Comparison of ENCODE assay signal across 8 mouse cellular contexts in genomic region chr3:94443597-94443964, GRCm38 (mm10). TPM values are rescaled to one million over a fixed set of nuclear protein-coding genes. Genes with fewer than 3 reads are reported as not detected.
DNase-seq lines count a peak whose midpoint lies in the region; ATAC-seq and TF ChIP-seq lines count a peak whose summit lies in the region.

Gene Oaz3, minus strand, starts transcription at chr3:94443915.

- H3K4me2 ChIP-seq in heart, embryonic 16.5 days (ENCODE audit: low read depth, low read length) = peak within 1 kb of the TSS; percentile 94
- peak within 1 kb of the TSS; percentile 92 for H3K4me2 ChIP-seq in forebrain, postnatal 0 days (ENCODE audit: low read depth)

- H3K9me3 ChIP-seq in heart, embryonic 16.5 days (replicated peaks; ENCODE audit: control insufficient read depth, low read length) = no peaks in the 10 kb centered on the region
- H3K9me3 ChIP-seq in G1E (replicated peaks) = no peaks in the 10 kb centered on the region
- H3K9me3 ChIP-seq in forebrain, postnatal 0 days (ENCODE audit: low read length) = no peaks in the 10 kb centered on the region

- peak within 1 kb of the TSS; percentile 79 for H3K27ac ChIP-seq in heart, embryonic 16.5 days (ENCODE audit: low read length)
- peak within 1 kb of the TSS; percentile 70 for H3K27ac ChIP-seq in forebrain, postnatal 0 days (ENCODE audit: low read depth, low read length)
- peak within 1 kb of the TSS; percentile 52 for H3K27ac ChIP-seq in macrophage

- under 1% methylated on average over 24 of the region's 24 CpGs for WGBS in heart, embryonic 16.5 days
- WGBS in forebrain, postnatal 0 days = under 1% methylated on average over 24 of the region's 24 CpGs
- WGBS in macrophage (ENCODE audit: missing documents) = under 1% methylated on average over 24 of the region's 24 CpGs

- DNase-seq in heart, adult 18-20 months = no peak
- DNase-seq in G1E (ENCODE audit: low spot score) = no peak
- no peak for DNase-seq in forebrain, postnatal 0 days
- no peak for DNase-seq in adrenal gland, postnatal 14 days
- no peak for DNase-seq in gastrocnemius, adult 8-10 months (ENCODE audit: low spot score in 2 of 2)
- DNase-seq in cerebellum, adult 11 months = no peak

- peak within 1 kb of the TSS; percentile 97 for H3K4me3 ChIP-seq in heart, embryonic 16.5 days (ENCODE audit: low read length)
- H3K4me3 ChIP-seq in G1E (ENCODE audit: low read depth, low read length) (peak within 1 kb of the TSS; percentile 78), macrophage (ENCODE audit: inconsistent target) (peak within 1 kb of the TSS; percentile 79)
- H3K4me3 ChIP-seq in forebrain, postnatal 0 days (ENCODE audit: low read depth, low read length) = peak within 1 kb of the TSS; percentile 96

- H3K9ac ChIP-seq in heart, embryonic 16.5 days (ENCODE audit: low read length) = peak within 1 kb of the TSS; percentile 97
- peak within 1 kb of the TSS; percentile 92 for H3K9ac ChIP-seq in forebrain, postnatal 0 days

- TF ChIP-seq CTCF in G1E (IDR thresholded peaks at IDR 0.05; ENCODE audit: low read depth, low read length) = no peak
- no peak for TF ChIP-seq CTCF in forebrain, postnatal 0 days (IDR thresholded peaks at IDR 0.05; ENCODE audit: low read depth)

- H3K4me1 ChIP-seq in heart, embryonic 16.5 days (ENCODE audit: control insufficient read depth, insufficient read depth, low read length) = peaks cover 7% of the 10 kb centered on the region
- H3K4me1 ChIP-seq in G1E (ENCODE audit: insufficient read depth, low read depth, low read length) = peaks cover 26% of the 10 kb centered on the region
- H3K4me1 ChIP-seq in forebrain, postnatal 0 days (ENCODE audit: insufficient read depth) = no peaks in the 10 kb centered on the region

- peaks cover 16% of the 10 kb centered on the region for H3K79me2 ChIP-seq in macrophage (ENCODE audit: inconsistent target)

- H3K36me3 ChIP-seq in heart, embryonic 16.5 days (ENCODE audit: control insufficient read depth, insufficient read depth) = peaks cover 28% of the 10 kb centered on the region
- H3K36me3 ChIP-seq in G1E (replicated peaks) (peaks cover 44% of the 10 kb centered on the region), macrophage (ENCODE audit: inconsistent target) (peaks cover 32% of the 10 kb centered on the region)
- peaks cover 35% of the 10 kb centered on the region for H3K36me3 ChIP-seq in forebrain, postnatal 0 days (ENCODE audit: insufficient read depth)

- H3K27me3 ChIP-seq in heart, embryonic 16.5 days (ENCODE audit: control insufficient read depth, insufficient read depth, low read length) = no peaks in the 10 kb centered on the region
- peaks cover 19% of the 10 kb centered on the region for H3K27me3 ChIP-seq in G1E (ENCODE audit: insufficient read depth, low read length)
- H3K27me3 ChIP-seq in forebrain, postnatal 0 days (ENCODE audit: insufficient read depth, low read length) = no peaks in the 10 kb centered on the region

- ATAC-seq in heart, embryonic 16.5 days (replicated peaks; ENCODE audit: extremely low read depth, insufficient read depth, low FRiP score) = peak; percentile 43
- ATAC-seq in G1E (ENCODE audit: extremely low read depth, insufficient number of reproducible peaks, low FRiP score, poor library complexity, severe bottlenecking) = no peak
- peak; percentile 44; the same call in 1 of the 2 replicates for ATAC-seq in forebrain, postnatal 0 days

RNA-seq across cellular contexts. Expression of gene Oaz3, which starts in this region (rescaled TPM):
- 0.49 and 0.72 TPM in 2 replicates for polyA plus RNA-seq in heart, embryonic 16.5 days (2015; fragmentation: Nextera tagmentation; extraction: Ambion mirVana)
- total RNA-seq in heart, adult 18-20 months (2021) = not detected
- total RNA-seq in G1E (2014; fragmentation: Nextera tagmentation) (not detected in 2 replicates), G1E (2017) (0.17 and 0.49 TPM in 2 replicates)
- polyA plus RNA-seq in G1E (2012) (not detected in 2 replicates), macrophage (2018) (not detected in 3 replicates)
- total RNA-seq in forebrain, postnatal 0 days (2014; rRNA removed) = not detected in 2 replicates
- polyA plus RNA-seq in forebrain, postnatal 0 days (2015; fragmentation: Nextera tagmentation; extraction: Ambion mirVana) = 0.34 and 0.85 TPM in 2 replicates
- 1 to 10 TPM in 4 of 26 experiments, under 1 TPM in 4, not detected in 18; 0.41 to 1.5 (median 1.1) TPM for total RNA-seq in macrophage (2018; cell fraction: chromatin; rRNA removed)
- under 1 TPM in 2 of 26 experiments, not detected in 24; 0.11 to 0.40 TPM for total RNA-seq in macrophage (2018; cell fraction: cytosol; rRNA removed)
- 1 to 10 TPM in 4 of 26 experiments, under 1 TPM in 2, not detected in 20; 0.65 to 3.4 (median 1.2) TPM for total RNA-seq in macrophage (2018; cell fraction: nucleus; rRNA removed)
- not detected in 2 replicates for total RNA-seq in adrenal gland, postnatal 14 days (2021)
- not detected for total RNA-seq in gastrocnemius, adult 8-10 months (2022)

Comparison
In these comparisons a context has a peak if more than half of its experiments do, and no peak if none do; other contexts are left out.
1. Peak in ATAC-seq, H3K4me3 ChIP-seq, H3K27ac ChIP-seq, H3K9ac ChIP-seq and H3K4me2 ChIP-seq in heart, embryonic 16.5 days; RNA of the gene not detected or under 1 TPM.
2. Peak in ATAC-seq, H3K4me3 ChIP-seq, H3K27ac ChIP-seq, H3K9ac ChIP-seq and H3K4me2 ChIP-seq in forebrain, postnatal 0 days; RNA of the gene not detected or under 1 TPM.